Mouse (Mus musculus) thymus, adult 2 months (tissue): ENCODE data around the gene Cyp4f14. TPM values are rescaled to one million over a fixed set of nuclear protein-coding genes. Genes with fewer than 3 reads are reported as not detected.
A peak's percentile ranks its signal among the peaks of the same experiment; 100 is the strongest.

Experiments used
- DNase-seq: peaks from one replicate; pipeline ENCODE4 v3.0.0; 2021
- H3K27ac ChIP-seq: fragments of 200-500 bp; 2 replicates; pipeline ENCODE4 v1.5.1; 2012; ENCODE audit warnings: low read length, control low read depth; ENCODE audit not compliant: control insufficient read depth, insufficient read depth
- H3K27me3 ChIP-seq: fragments of 200-500 bp; 2 replicates; pipeline ENCODE4 v1.6.1; 2012; ENCODE audit warnings: mild to moderate bottlenecking, low read length, moderate library complexity, mixed read lengths; ENCODE audit not compliant: control insufficient read depth, insufficient read depth
- H3K36me3 ChIP-seq: fragments of 200-500 bp; 2 replicates; pipeline ENCODE4 v1.6.1; 2012; ENCODE audit warnings: mild to moderate bottlenecking, low read length, moderate library complexity; ENCODE audit not compliant: control insufficient read depth, insufficient read depth
- H3K4me1 ChIP-seq: fragments of 200-500 bp; replicated peaks from 2 replicates; pipeline ENCODE4 v1.6.1; 2012; ENCODE audit warnings: low read length; ENCODE audit not compliant: control insufficient read depth, insufficient read depth
- H3K4me3 ChIP-seq: fragments of 200-500 bp; 2 replicates; pipeline ENCODE4 v1.5.1; 2012; ENCODE audit warnings: mild to moderate bottlenecking, low read length, control low read depth, moderate library complexity; ENCODE audit not compliant: control insufficient read depth, insufficient read depth
- CTCF ChIP-seq: fragments of 200-500 bp; IDR thresholded peaks from 2 replicates; pipeline ENCODE4 v1.5.1; 2012; ENCODE audit warnings: mild to moderate bottlenecking, control low read depth, low read length, moderate library complexity, borderline replicate concordance; ENCODE audit not compliant: control insufficient read depth, poor library complexity, insufficient read depth; ENCODE audit errors: extremely low read depth
- POLR2A ChIP-seq: fragments of 200-500 bp; IDR thresholded peaks from 2 replicates; pipeline ENCODE4 v1.6.1; 2012; ENCODE audit warnings: mild to moderate bottlenecking, low read length, control low read depth, moderate library complexity; ENCODE audit not compliant: control insufficient read depth, poor library complexity, insufficient read depth; ENCODE audit errors: extremely low read depth
- WGBS: fragments of 180-500 bp; shearing (Covaris S2); methylation state at CpG from one replicate; pipeline ENCODE4 v1.1.7; 2018; 5-methylcytosine and 5-hydroxymethylcytosine counted together
- polyA plus RNA-seq: library from polyadenylated mRNA; depleted of rRNA; stranded (reverse); fragments of >200 nt; gene quantifications from 2 replicates; pipeline ENCODE4 v1.2.3, GENCODE M21; 2012

The Cyp4f14 gene
- polyA plus RNA-seq, 1 experiment, result 0.23 TPM

DNA sequence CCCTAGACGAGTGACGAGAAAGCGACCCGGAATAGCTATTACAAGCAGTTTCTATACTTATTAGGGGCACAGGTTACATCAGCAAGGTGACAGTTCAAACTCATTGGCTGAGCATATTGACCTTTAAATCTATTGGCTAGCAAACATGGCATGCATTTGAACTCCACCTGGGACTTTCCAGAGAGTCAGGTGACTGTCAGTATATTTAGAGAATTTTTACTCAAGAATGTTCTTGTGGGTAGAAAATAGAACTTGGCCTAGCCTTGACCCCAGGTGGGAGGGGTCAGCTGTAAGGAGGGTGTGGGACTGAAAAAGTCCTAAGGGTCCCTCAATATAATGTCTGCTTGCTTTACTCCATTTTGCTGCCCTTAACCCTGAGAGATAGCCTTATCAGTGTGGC, 21.7 kb downstream of the Cyp4f14 start:
- H3K27ac ChIP-seq, result no peak overlapping the region
- TF ChIP-seq POLR2A (no peak), CTCF (no peak)
- peaks cover 9% of the 10 kb centered on the region for H3K4me1 ChIP-seq
- 93% methylated on average over 4 of the region's 4 CpGs for WGBS
- no peaks in the 10 kb centered on the region for H3K36me3 ChIP-seq
- no peak for DNase-seq
- H3K27me3 ChIP-seq, result no peaks in the 10 kb centered on the region
- H3K4me3 ChIP-seq, result no peak overlapping the region

- Histone ChIP-seq H3K27me3 (no peaks in the 10 kb centered on the region), H3K4me3 (no peak overlapping the region), H3K4me1 (peaks cover 10% of the 10 kb centered on the region), H3K36me3 (no peaks in the 10 kb centered on the region), H3K27ac (no peak overlapping the region)
- no peak for TF ChIP-seq CTCF
- TF ChIP-seq POLR2A, result no peak
- 82% methylated on average over 3 of the region's 3 CpGs for WGBS
- DNase-seq, result no peak
These were observed 23.2 kb downstream of the Cyp4f14 start for GRCm38 (mm10) chr17:32893901-32894300.

GRCm38 (mm10) chr17:32891239-32892180, 25.6 kb downstream of the Cyp4f14 start, which contains the start of gene Zfp870:
Gene Zfp870, minus strand, starts transcription at chr17:32891642.
- peak; percentile 82 for DNase-seq
- Histone ChIP-seq H3K27ac (no peak within 1 kb of the TSS), H3K4me3 (peak within 1 kb of the TSS; percentile 36), H3K36me3 (no peaks in the 10 kb centered on the region), H3K27me3 (no peaks in the 10 kb centered on the region), H3K4me1 (peaks cover 10% of the 10 kb centered on the region)
- peak; percentile 67; the same call in 1 of the 2 replicates for TF ChIP-seq CTCF
- TF ChIP-seq POLR2A, result no peak
- 20% methylated on average over 33 of the region's 33 CpGs for WGBS

GRCm38 (mm10) chr17:32890852-32891238, 26.3 kb downstream of the Cyp4f14 start:
- DNase-seq, result no peak
- Histone ChIP-seq H3K4me3 (peak overlapping the region; percentile 36), H3K36me3 (no peaks in the 10 kb centered on the region), H3K4me1 (peaks cover 10% of the 10 kb centered on the region), H3K27ac (no peak overlapping the region), H3K27me3 (no peaks in the 10 kb centered on the region)
- 6% methylated on average over 11 of the region's 11 CpGs for WGBS
- no peak for TF ChIP-seq POLR2A
- TF ChIP-seq CTCF, result no peak

DNA sequence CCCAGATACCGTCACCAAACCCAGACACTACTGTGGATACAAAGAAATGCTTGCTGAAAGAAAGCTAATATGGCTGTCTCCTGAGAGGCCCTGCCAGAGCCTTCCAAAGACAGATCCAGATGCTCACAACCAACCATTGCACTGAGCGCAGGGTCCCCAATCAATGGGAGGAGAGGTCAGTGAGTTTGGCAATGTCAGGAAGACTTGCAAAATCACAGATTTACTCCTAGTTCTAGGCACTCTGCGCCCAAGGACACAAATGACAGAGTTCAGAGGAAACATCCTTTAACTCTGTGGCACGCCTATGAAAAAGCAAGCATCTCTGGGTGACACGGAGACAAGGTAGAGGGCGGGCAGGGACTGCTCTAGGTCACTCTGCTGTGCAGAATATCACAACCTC, 27.5 kb downstream of the Cyp4f14 start:
- Histone ChIP-seq H3K4me3 (no peak overlapping the region), H3K4me1 (peaks cover 10% of the 10 kb centered on the region), H3K27ac (no peak overlapping the region), H3K36me3 (no peaks in the 10 kb centered on the region), H3K27me3 (no peaks in the 10 kb centered on the region)
- TF ChIP-seq CTCF, result no peak
- no peak for TF ChIP-seq POLR2A
- no peak for DNase-seq
- 98% methylated on average over 6 of the region's 6 CpGs for WGBS

GRCm38 (mm10) chr17:32880320-32881218, 36.6 kb downstream of the Cyp4f14 start:
- H3K27ac ChIP-seq, result no peak overlapping the region
- H3K4me3 ChIP-seq, result no peak overlapping the region
- no peaks in the 10 kb centered on the region for H3K4me1 ChIP-seq
- TF ChIP-seq CTCF (no peak), POLR2A (no peak)
- H3K27me3 ChIP-seq, result no peaks in the 10 kb centered on the region
- no peak for DNase-seq
- 75% methylated on average over 14 of the region's 14 CpGs for WGBS
- no peaks in the 10 kb centered on the region for H3K36me3 ChIP-seq
